Mouse (Mus musculus): ENCODE data around the gene Gpr157.

Gene Gpr157

DNA sequence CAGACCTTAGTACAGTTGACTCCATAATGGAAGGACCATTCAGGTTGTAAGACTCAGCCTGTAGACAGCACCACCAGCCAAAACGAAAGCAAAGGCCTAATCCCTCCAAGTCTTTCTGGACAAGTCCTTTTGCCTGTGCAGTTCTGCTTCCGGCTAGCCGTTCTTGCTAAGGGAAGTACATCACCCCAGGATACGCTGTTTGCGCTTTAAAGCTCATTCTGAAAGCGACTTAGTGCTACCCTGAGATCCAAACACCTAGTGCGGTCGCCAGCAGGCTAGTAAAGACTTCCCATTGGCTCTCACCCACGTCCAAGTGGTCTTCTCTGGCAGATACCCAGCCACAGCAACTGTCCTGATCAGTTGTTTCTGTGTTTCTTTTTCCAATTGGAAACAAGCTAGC, 23.2 kb downstream of the Gpr157 start:
- no peak for DNase-seq (ENCODE audit: low read depth)

DNA sequence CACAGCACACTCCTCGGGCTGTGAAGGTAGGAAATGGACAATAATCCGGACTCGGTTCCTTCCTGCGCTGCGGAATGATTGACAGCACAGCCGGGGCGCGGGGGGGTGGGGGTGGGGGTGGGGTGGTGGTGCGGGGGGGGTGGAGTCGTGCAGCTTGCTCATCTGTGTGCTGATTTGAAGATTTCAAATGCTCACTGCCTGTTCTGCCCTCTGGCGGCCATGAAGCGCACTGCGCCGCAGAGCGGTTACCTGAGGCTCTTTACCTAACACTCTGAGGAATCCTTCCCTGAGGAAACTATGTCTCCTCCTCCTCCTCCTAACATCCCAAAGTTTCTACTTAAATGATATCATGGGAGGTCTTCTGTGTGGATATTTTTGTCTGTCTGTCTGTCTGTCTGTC, 25.7 kb downstream of the Gpr157 start:
- DNase-seq (ENCODE audit: low read depth): peak; percentile 56

DNA sequence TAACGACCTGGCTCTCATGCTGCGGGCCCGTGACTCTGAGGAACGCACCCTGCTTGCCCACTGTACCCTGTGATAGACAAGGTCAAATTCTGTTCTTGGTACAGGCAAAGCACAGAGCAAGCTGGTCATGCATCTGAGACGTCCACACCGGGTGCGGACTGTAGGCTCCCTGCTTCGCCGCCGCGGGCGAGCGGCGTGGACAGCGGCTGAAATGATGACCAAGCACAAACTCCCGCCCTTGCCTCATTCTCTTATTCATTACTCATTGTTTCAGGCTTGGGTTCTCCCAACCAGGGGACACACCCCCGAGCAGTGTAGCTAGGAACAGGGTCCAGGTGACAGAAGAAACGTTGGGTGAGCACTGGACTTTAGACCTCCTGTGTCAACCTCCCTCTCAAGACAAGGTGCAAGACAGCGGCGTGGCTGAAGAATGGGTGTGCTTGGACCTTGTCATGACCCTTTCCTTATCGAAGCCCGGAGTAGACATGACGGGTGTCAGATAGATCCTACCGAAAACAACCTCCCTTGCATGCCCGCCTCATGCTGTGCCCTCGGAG, 27.4 kb downstream of the Gpr157 start:
- no peak for DNase-seq (ENCODE audit: low read depth)

DNA sequence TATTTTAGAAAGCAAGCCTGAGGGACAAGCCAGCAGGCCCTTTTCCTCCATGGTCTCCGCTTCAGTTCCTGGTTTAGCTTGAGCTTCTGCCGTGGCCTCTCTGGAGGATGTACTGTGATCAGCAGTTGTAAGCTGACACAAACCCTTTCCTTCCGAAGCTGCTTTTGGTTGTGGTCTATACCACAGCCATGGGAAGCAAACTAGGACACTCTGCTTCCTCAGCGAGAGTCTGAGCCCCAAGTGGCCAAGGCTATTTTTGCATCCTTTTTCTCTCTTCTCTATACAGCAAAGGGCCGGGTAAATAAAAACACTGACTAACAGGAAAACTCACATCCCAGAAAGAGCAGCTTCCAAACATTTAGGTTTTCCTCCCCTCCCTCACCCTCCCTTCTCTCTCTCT, 30.1 kb downstream of the Gpr157 start:
- peak; percentile 92 for DNase-seq (ENCODE audit: low read depth)

DNA sequence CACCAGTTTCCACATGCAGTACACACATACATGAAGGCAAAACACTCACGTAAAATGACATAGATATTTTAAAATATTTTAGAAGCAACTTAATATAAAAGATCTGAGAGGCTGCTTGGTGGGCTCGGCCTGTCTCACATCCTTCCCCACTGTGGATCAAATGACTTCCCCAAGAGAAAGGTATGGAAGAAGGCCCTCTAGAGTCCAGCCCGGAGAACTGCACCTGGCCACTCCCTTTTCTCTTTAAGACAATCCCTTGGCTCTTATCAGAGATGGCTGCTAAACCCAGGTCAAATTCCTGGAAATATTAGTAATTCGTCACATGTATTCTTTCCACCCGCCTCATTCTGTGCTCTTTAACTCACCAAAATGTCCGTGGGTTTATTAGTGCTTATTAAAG, 31.0 kb downstream of the Gpr157 start:
- peak; percentile 41 for DNase-seq (ENCODE audit: low read depth)

DNA sequence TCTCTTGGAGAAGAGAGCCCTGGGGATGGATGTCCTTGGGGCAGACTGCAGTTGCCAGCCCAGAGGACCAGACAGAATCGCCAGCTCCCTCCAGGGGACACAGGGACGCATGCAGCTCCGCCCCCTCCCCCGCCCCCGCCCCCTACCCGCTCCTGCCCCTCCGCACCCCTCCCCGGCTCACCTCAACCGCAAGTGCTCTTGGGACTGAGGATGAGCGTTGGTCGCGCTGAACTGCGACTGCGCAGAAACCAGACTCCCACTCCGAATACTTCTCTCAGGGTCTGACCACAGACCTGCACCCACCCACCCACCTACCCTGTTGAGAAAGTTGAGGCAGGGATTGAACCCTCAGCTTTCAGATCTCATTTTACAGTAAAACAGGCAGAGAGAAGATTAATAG, 31.9 kb downstream of the Gpr157 start, which contains the start of gene Slc2a5:
TSS of gene Slc2a5 (plus strand) at position 229 of the 400 bp plus-strand sequence.
- DNase-seq (ENCODE audit: low read depth): no peak

DNA sequence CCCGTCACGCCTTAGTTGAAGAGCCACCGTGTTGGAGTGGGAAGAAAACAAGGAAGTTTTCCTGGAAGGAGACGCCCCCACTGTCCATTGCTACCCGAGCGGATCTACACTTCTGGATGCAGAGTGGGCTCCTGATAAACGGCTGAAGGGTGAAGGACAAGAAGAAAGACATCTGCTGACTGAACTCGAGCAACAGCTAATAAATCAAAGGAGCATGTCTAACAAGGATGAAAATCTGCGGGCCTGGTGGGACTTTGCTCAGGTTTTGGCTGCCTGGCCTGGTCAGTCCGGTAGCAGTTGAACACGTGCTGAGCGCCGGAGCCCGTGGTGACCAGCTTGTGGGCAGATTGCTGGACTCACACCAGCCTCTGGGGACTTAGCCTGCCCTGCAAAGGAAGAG, 32.5 kb downstream of the Gpr157 start:
- no peak for DNase-seq (ENCODE audit: low read depth)

DNA sequence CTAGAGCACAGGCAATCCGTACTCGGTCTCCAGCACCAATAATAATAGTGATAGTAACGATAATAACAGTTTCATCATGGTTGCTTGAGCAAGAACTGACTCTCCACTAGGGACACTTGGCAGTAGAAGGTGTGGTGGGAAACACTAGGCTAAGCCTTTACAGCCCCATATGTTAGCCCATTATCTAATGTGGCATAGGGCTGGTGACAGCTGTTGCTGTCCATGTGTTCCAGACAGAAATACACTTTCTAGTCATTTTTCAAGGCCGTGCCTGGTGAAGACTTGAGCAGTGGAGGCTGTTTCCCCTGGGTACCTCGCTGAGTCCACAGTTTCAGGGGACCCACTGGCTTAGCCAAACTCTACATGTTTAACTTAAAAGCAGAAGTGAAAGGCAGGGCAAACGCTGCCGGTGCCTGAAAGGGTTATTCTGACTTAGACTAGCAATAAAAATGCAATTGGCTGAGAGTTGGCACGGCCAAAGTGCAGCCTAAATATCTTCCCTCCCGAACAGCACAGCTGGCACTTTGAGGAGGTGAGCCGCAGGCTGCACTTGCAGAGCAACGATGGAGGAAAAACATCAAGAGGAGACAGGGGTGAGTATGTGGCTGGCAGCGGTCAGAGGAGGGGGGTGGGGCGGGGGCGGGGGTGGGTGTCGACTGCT, 33.1 kb downstream of the Gpr157 start:
- DNase-seq (ENCODE audit: low read depth): no peak

DNA sequence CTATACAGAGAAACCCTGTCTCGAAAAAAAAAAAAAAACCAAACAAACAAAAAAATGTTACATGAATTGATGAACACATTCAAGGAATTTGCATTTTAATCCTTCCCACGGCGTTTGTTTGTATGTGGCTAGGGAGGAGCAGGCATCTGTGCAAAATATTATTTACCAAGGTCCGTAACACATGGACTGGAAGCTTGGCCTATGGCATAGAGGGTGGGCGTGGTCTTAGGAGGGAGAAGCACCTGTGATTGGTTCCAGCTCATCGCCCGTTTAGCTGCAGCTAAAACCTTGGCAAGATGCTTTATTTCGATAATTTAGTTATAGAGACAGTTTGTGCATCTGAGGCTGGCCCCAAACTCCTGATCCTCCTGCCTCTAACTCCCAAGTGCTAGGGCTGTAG, 34.3 kb downstream of the Gpr157 start:
- no peak for DNase-seq (ENCODE audit: low read depth)

DNA sequence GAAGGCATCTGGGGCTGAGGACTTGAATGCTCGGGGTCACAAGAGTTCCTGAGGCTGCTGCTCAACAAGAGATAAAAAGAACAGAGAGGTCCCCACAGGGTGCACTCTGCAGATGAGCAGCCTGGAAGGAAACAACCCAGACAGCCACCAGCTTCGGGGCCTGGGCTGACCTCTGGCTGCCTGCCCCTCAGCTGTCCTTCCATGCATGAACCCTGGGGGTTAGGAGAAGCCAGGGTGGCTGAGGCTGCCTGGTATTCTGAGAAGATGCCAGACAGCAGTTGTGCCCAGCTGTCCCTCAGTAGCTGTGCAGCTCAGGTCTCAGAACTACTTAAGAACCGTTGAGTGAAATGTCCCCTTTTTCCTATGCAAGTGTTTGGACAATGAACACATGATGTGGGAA, 35.3 kb downstream of the Gpr157 start:
- DNase-seq (ENCODE audit: low read depth): no peak

DNA sequence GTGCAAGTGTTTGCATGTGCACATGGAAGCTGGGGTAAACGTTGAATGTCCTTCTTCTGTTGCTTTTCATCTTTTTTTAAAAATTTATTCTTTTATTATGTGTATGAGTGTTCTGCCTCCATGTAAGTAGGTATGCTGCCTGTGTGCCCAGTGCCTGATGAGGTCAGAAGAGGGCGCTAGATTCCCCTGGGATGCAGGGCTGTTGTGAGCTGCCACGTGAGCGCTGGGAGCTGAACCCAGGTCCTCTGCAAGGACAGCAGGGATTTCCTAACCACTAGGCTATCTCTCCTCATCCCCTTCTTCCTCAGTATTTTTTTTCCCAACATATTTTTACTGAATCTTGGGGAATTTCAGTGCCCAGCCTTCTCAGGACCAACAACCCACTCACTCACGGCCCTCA, 39.2 kb downstream of the Gpr157 start:
- no peak for DNase-seq (ENCODE audit: low read depth)

DNA sequence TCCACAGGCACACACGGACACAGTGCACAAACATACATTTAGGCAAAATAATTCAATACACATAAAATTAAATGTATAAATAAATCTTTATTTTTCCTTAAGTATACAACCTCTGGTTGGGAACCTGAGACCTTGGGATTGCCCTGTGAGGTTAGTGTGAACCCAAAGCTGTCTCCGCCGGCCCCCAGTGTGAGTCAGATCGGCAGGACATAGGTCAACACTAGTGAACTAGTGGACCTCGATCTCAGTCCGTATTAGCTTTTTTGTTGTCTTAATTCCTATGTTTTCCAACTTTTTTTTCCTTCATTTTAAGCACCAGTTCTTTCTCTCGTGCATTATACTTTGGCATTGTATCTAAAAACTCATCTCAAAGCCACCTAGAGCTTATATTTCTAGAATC, 40.7 kb downstream of the Gpr157 start:
- DNase-seq (ENCODE audit: low read depth): no peak

DNA sequence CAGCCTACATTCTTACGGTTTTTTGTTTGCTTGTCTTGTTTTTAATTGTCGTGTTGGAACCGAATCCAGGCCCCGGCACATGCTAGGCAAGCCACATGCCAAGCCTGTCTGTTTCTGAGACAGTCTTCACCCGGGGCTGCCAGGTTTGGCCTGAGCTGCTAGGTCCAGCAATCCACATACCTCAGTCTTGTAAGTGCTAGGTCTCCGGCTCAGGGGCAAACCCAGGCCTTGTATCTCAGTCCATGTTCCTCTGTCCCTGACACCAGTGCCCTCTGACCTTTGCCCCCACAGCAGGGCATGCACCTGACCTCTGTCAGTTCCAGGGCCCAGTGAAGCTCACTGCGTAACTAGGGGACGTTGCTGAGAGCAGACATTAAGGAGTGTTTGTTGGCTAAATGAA, 41.4 kb downstream of the Gpr157 start:
- DNase-seq (ENCODE audit: low read depth): no peak

DNA sequence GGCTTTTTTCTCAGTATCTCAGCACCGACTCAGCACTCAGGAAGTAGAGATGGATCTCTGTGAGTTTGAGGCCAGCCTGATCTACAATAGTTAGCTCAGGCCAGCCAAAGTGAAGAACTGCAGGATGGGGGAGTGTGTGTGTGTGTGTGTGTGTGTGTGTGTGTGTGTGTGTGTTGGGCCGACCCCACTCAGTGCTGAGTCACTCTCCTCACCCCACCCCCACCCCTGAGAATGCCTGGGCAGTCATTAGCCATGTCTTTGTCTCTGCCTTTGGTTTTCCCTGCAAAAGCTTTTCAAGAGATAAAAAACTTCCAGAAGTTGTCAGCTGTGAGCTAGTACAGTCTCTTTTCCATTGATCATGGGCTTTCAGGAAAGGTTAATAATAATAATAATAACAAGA, 43.5 kb downstream of the Gpr157 start:
- no peak for DNase-seq (ENCODE audit: low read depth)

DNA sequence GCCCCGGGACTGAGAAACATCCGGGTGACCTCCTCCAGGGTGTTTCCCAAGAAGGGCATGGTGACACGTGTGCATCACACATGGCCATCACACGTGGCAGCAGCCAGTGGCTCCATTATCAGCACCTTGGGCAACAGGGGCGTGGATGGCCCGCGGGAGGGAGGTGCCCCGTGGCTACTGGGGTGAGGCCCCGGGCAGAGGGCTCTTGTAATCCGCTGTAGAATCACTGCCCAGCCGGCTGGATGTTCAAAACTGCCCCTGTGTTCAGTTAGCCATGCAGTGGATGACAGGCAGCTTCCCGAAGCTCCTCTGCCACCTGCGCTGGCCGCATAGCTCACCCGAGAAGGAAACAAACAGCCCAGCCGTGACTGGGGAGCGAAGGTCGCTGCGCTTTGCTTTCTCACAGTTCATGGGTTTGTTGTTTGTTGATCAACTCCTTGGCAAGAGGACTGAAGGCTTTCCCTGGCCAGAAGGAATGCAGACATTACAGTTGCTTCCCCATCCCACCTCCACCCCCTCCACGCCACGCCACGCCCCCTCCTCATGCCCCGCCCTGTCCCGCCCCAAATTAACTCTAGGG, 45.6 kb downstream of the Gpr157 start:
- DNase-seq (ENCODE audit: low read depth): no peak

DNA sequence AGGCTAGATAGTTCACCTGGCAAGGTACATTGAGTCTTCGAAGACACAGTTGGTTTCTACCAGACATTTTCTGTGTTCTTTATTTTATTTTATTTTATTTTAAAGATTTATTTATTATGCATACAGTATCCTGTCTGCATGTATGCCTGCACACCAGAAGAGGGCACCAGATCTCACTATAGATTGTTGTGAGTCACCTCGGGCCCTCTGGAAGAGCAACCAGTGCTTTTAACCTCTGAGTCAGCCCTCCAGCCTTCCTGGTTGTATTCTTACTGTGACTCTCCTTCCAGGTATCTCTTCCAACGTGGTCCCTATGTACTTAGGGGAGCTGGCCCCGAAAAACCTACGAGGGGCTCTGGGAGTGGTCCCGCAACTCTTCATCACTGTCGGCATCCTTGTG, 48.1 kb downstream of the Gpr157 start:
- no peak for DNase-seq (ENCODE audit: low read depth)

DNA sequence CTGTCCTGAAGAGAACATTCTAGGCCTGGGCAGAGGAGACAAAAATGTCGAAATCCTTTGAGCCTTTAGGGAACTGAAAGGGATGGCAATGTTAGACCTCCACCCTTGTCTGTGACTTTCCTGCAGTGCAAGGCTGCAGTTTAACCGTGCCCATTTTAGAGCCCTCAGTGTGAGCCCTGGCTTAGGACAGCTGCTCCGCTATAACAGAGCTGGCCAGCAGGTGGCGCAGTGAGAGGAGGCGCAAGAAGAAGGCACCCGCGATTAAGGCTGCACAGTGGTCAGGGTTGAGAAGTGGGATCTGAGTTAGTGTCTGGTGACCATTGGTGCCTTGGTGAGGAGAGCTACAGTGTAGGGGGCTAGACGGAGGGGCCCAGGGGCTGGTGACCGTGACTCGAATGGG, 49.5 kb downstream of the Gpr157 start:
- DNase-seq (ENCODE audit: low read depth): peak; percentile 79

DNA sequence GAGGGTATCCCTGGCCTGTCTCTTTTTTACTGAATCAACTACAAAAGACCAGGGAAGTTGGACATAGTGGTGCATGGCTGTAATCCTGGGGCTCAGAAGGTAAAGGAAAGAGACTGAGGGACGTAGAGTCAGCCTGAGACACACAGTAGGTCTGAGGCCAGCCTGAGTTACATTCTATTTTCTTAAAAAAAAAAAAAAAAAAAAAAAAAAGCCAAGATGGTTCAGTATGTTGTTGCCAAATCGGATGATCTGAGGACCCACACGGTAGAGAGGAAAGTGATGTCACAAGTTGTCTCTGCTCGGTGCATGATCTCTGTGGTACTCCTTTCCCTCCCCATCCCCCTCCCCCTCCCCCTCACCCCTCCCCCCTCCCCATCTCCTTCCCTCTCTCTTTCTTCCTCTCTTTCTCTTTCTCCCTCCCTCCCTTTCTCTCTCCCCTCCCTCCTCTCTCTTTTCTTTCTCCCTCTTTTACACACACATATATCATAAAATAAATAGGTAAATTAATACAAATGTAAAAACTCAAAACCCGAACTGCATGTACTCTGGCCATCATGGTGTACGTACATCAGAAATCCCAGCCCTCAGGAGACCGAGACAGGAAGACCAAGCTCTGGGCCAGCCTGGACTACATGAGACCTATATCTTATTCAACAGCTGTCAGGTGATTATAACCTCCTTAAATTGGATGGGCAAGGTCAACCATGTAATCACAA, 50.4 kb downstream of the Gpr157 start:
- DNase-seq (ENCODE audit: low read depth): peak; percentile 35

DNA sequence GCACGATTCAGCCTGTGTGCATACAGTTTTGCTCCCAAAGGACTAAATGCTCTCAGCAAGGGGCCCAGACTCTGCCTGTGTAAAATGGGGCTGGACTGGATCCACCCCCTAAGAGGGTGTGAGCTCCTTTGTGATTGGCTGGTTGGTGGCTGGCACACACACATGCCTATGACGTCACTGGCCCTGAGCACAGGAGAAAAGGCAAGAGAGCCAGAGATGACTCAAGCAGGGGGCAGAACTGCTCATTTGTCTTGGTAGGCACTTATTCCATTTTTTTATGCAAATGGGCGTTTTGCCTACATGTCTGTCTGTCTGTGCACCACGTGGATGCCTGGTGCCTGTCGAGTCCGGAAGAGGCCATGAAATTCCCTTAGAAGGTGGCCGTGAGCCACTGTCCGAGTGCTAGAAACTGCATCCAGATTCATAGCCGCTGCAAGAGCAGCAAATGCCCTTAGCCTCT, 50.9 kb downstream of the Gpr157 start:
- DNase-seq (ENCODE audit: low read depth): peak; percentile 97

DNA sequence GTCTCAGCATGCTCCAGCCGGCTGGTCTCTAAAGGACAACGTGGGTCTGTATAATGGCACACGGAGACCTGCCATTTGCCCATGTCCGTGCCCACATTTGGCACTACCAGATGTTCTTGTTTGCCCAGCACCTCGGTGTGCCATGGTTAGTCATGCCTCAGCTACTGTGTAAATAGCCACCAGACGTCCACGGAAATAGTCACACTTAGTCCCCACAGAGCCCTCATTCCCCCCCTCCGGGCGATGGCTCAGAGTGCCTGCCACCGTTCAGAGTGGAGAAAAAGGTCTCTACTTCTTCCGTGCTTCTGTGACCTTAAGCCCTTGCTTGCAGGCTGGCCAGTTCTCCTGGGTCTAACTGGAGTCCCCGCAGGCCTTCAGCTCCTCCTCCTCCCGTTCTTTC, 51.9 kb downstream of the Gpr157 start:
- no peak for DNase-seq (ENCODE audit: low read depth)

DNA sequence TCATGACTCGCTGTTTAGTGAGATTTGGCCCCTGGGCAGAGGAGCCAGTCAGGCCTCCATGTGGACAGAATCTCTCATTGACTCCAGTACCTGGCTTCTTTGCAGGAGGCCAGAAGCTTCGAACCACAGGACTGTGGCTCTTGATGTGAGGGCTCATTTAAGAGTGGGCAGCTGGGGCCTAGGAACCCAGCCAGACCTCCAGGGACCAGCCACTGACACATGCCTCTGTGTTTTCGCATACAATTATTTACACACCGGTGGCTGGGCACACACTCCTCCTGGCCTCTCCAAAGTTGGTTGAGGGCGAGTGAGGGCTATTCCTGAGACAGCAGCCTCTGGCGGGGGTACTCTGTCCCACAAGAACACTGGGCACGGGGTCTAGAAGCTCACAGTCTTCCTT, 53.2 kb downstream of the Gpr157 start:
- DNase-seq (ENCODE audit: low read depth): no peak

DNA sequence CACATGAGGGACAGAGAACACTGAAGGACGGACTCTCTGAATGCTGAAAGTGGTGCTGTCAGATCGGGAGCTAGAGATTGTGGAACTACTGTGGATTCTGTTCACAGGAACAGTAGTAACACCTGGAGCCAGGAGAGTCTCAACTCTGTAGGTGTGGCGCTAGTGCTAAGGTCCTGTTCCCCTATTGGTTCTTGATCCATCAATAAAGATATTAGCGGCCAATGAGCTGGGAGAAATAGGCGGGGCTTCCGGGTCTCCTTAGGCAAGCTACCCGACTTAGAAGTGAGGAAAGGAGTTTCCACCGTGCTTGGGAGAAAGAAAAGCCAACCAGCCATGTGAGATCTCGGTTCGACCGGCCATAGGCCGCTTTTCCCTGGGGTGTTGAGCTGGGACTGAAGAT, 57.1 kb downstream of the Gpr157 start:
- DNase-seq (ENCODE audit: low read depth): no peak

DNA sequence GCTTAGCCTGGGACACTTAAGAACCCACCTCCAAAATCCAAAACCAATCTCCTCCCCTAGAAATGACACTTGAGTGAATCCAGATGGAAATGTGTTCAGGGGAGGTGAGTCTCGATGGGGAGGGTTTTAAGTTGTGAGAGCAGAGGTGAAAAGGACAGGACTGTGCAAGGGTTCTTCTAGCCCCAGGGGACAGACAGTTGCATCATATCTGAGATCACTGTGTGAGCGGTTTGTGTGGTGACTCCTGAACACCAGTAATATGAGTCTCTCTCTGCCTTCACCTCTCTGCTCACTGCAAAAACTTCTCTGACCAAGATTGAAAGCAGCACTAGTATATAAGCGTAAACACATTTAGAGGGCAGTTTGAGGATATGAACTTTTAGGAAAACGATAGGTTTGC, 59.1 kb downstream of the Gpr157 start:
- peak; percentile 50 for DNase-seq (ENCODE audit: low read depth)
